Mouse (Mus musculus): ENCODE measurements around the gene Ntrk3. TPM values are rescaled to one million over a fixed set of nuclear protein-coding genes. Genes with fewer than 3 reads are reported as not detected.

The Ntrk3 gene
- polyA plus RNA-seq, 1 experiment: 6.1 TPM

DNA sequence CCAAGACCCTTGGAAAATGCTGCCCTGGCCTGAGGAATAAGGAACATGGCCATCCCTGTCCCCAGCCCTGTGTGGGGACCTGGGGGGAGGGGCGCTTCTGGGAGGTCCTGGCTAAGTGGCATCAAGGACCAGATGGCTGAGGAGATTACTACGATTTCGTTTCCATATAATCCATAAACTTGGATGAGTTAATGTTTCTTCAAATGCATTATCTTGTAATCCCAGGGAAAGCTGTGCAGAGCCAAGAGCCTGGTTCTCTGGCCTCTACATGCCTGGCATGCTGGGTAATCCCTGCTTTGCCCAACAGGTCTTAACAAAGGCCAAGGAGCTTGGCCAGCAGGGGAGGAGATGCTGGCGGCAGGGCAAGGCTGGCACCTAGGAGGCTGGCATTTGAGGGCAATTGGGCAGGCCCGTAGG is 27.4 kb upstream of the Ntrk3 start:
- no peak for TF ChIP-seq POLR2A (IDR thresholded peaks at IDR 0.05; ENCODE audit: borderline replicate concordance, extremely low read depth, low read depth, low read length)
- TF ChIP-seq CTCF (IDR thresholded peaks at IDR 0.05; ENCODE audit: insufficient read depth, low read length): no peak
- WGBS: 66% methylated on average over 5 of the region's 5 CpGs
- Histone ChIP-seq H3K4me3 (replicated peaks; ENCODE audit: extremely low read depth, low read depth, low read length) (no peak overlapping the region), H3K4me1 (ENCODE audit: control insufficient read depth, insufficient read depth, low read length) (no peaks in the 10 kb centered on the region)
- DNase-seq: no peak

DNA sequence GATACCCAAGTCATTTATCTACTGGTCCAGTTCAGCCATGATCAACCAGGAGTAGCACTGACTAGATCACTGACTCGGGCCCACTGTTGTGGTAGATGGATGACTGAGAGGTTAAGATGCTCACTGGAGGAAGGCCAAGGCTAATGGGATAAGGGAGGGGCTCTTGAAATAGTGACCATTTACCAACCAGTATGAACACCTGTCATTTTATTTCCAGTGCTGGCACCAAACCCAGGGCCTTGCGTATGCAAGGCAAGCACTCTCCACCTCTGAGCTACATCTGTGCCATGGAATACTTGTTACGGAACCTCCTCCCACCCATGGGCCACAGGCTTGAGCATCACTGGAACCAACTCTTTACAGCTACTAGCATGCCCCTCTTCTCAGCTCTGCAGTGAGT is 26.0 kb upstream of the Ntrk3 start:
- no peak for DNase-seq
- TF ChIP-seq POLR2A (IDR thresholded peaks at IDR 0.05; ENCODE audit: borderline replicate concordance, extremely low read depth, low read depth, low read length): no peak
- no peak for TF ChIP-seq CTCF (IDR thresholded peaks at IDR 0.05; ENCODE audit: insufficient read depth, low read length)
- no peak overlapping the region for H3K4me3 ChIP-seq (replicated peaks; ENCODE audit: extremely low read depth, low read depth, low read length)
- 87% methylated on average over 3 of the region's 3 CpGs for WGBS
- no peaks in the 10 kb centered on the region for H3K4me1 ChIP-seq (ENCODE audit: control insufficient read depth, insufficient read depth, low read length)

DNA sequence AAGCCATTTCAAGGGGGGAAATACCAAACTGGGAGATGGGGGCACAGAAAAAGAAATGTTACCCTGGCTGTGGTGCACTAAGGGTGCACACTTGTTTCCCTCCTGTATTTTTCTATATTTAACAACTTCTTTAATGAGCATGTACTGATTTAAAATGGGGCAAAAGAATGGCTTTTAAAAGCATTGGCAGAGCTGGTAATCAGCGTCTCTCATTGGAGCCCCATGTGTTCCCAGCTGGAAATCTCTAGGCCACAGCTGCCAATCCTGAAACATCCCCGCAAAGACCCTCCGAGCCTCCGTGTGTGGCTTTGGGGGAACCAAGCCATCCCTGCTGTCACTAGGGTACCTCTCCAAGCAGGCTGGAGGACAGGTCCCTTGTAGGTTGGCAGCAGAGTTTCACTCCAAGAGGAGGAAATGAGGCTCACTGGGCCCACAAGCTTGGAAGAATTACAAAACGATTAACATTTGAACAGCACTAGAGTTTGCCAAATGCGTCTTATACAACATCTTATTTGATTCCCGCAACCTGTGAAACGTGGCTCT is 16.7 kb upstream of the Ntrk3 start:
- 59% methylated on average over 8 of the region's 8 CpGs for WGBS
- DNase-seq: no peak
- TF ChIP-seq CTCF (IDR thresholded peaks at IDR 0.05; ENCODE audit: insufficient read depth, low read length) (no peak), POLR2A (IDR thresholded peaks at IDR 0.05; ENCODE audit: borderline replicate concordance, extremely low read depth, low read depth, low read length) (no peak)
- Histone ChIP-seq H3K4me3 (replicated peaks; ENCODE audit: extremely low read depth, low read depth, low read length) (no peak overlapping the region), H3K4me1 (ENCODE audit: control insufficient read depth, insufficient read depth, low read length) (no peaks in the 10 kb centered on the region)

DNA sequence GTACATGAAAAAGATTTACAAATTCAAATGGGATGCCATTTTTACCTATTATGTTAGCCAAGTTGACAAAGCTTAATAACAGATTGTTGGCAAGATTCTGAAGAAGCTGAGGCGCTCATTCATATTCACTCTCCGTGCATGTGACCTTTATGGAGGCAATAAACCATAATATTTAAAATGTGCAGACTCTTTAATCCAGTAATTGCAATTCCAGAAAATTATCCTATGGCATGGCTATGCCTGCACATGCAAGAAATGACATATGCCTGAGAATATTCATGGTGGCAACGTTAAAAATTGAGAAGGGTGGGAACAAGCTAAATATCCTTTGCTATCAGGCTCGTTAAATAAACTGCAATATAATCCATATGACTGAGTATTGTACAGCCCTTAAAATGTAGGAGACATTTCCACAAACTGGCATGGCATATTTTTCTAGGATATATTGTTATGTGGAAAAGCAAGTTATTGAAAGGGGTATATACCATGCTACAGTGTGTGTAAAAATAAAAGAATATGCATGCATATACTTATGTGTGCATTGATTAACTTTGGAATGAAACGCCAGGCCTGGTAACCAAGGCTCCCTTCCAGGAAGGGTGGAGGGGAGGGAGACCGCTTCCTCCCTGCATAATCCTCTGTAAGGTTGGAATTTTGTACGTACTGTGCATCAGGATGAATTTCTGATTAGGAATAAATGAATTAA is 16.1 kb upstream of the Ntrk3 start:
- DNase-seq: no peak
- 76% methylated on average over 7 of the region's 7 CpGs for WGBS
- H3K4me1 ChIP-seq (ENCODE audit: control insufficient read depth, insufficient read depth, low read length): no peaks in the 10 kb centered on the region
- no peak for TF ChIP-seq CTCF (IDR thresholded peaks at IDR 0.05; ENCODE audit: insufficient read depth, low read length)
- no peak for TF ChIP-seq POLR2A (IDR thresholded peaks at IDR 0.05; ENCODE audit: borderline replicate concordance, extremely low read depth, low read depth, low read length)
- H3K4me3 ChIP-seq (replicated peaks; ENCODE audit: extremely low read depth, low read depth, low read length): no peak overlapping the region

DNA sequence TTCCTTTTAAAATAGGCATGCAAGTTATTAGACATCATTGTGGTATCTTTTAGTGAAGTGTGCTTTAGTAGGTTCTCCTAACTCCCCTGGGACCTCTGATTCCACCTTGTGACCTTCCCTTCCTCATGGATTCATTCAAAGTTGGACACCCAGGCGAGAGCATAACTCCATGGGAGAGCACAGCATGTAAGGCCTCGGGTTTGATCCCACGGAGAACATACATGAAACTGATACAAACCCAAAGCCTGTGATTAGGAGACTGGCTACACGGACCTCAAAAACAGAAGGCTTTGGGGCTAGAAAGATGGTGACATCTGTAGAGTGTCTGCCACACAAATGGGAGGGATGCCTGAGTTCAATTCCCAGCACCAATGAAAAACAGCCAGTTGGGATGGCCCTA is 15.1 kb upstream of the Ntrk3 start:
- DNase-seq: no peak
- TF ChIP-seq POLR2A (IDR thresholded peaks at IDR 0.05; ENCODE audit: borderline replicate concordance, extremely low read depth, low read depth, low read length) (no peak), CTCF (IDR thresholded peaks at IDR 0.05; ENCODE audit: insufficient read depth, low read length) (no peak)
- 80% methylated on average over 4 of the region's 4 CpGs for WGBS
- Histone ChIP-seq H3K4me1 (ENCODE audit: control insufficient read depth, insufficient read depth, low read length) (no peaks in the 10 kb centered on the region), H3K4me3 (replicated peaks; ENCODE audit: extremely low read depth, low read depth, low read length) (no peak overlapping the region)

DNA sequence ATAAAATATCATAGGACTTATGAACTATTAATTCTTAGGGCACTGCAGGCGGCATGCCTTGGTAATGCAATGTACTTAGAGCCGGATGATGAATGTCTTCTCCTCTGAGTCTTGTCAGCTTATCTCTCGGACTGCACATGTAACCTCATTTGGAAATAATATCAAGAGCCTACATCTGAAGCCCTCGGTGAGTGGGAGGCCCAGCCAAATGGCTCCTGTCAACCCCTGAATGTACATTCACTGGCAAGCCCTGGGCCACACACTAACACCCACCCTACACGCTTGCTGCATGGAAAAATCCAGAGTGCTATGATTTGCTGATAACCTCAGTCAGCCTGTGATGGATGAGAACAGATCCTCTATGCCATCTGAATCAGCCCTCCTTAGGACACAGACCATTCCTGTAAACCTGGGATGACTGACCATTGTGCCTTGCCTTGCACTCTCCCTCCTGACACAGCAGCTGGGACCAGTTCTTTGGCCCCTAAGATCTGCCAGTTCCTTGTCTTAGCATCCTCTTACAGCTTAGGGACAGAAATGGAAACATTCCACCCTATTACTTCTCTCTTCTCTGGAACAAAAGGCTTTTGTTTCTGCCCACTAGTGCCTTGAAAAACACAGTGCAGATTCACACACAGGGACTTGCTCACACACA is 6.0 kb upstream of the Ntrk3 start:
- no peak for DNase-seq
- no peak for TF ChIP-seq POLR2A (IDR thresholded peaks at IDR 0.05; ENCODE audit: borderline replicate concordance, extremely low read depth, low read depth, low read length)
- no peak for TF ChIP-seq CTCF (IDR thresholded peaks at IDR 0.05; ENCODE audit: insufficient read depth, low read length)
- Histone ChIP-seq H3K4me3 (replicated peaks; ENCODE audit: extremely low read depth, low read depth, low read length) (no peak overlapping the region), H3K4me1 (ENCODE audit: control insufficient read depth, insufficient read depth, low read length) (no peaks in the 10 kb centered on the region; the same call in 1 of the 2 replicates)
- WGBS: 47% methylated on average over 5 of the region's 5 CpGs

DNA sequence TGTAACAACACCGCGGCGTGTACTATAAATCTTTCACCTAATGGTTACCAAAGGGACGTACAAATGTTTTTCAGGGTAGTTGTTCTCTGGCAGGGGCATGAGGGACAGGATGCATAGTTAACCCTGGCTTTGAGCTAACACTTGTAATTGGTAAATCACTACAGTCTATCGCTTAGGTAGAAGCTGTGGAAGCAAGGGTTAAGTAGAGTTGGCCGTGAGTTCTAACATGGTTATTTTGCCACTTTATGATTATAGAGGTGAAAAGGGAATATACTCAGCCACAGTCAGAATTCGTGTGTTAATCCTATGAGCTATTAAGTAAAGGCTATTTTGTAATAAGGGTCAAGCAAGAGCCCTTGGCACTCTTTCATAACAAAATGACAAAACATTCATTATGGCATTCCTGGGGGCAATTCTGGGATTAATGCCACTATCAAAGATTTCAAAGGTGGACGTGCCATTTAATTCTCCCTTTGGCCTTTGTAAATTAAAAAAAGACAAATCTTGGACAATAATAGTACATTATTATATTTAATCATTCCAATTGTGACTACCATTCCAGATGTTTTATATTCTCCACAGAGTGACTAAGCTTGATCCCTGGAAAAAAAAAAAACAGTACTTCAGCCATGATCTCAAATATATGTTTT is 1.7 kb upstream of the Ntrk3 start:
- 67% methylated on average over 8 of the region's 8 CpGs for WGBS
- no peaks in the 10 kb centered on the region; the same call in 1 of the 2 replicates for H3K4me1 ChIP-seq (ENCODE audit: control insufficient read depth, insufficient read depth, low read length)

DNA sequence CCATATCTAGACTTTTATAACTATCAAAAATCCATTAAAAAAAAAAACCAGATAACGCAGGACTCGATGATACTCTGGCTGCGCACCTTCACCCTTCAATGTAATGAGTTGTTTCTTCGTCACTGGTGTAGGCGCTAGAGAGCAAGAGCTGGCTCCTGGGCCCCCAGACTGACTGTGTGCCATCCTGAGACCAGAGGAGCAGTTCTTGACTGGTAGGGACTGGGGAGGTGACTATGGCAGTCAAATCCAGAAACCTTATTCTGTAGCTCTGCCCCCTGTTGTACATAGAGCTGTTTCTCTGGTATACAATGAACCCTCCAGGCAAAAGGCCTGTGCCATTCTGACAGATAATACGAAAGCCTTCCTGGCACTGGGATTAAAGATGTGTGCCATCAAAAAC is 616 bp downstream of the Ntrk3 start:
- no peak overlapping the region for H3K4me3 ChIP-seq (replicated peaks; ENCODE audit: extremely low read depth, low read depth, low read length)
- H3K4me1 ChIP-seq (ENCODE audit: control insufficient read depth, insufficient read depth, low read length): no peaks in the 10 kb centered on the region
- DNase-seq: no peak
- TF ChIP-seq CTCF (IDR thresholded peaks at IDR 0.05; ENCODE audit: insufficient read depth, low read length): no peak
- TF ChIP-seq POLR2A (IDR thresholded peaks at IDR 0.05; ENCODE audit: borderline replicate concordance, extremely low read depth, low read depth, low read length): no peak
- 88% methylated on average over 6 of the region's 6 CpGs for WGBS

More for the DNA sequence above, 1.7 kb upstream of the Ntrk3 start:
- no peak for TF ChIP-seq CTCF (IDR thresholded peaks at IDR 0.05; ENCODE audit: insufficient read depth, low read length)
- no peak for DNase-seq
- no peak overlapping the region for H3K4me3 ChIP-seq (replicated peaks; ENCODE audit: extremely low read depth, low read depth, low read length)

DNA sequence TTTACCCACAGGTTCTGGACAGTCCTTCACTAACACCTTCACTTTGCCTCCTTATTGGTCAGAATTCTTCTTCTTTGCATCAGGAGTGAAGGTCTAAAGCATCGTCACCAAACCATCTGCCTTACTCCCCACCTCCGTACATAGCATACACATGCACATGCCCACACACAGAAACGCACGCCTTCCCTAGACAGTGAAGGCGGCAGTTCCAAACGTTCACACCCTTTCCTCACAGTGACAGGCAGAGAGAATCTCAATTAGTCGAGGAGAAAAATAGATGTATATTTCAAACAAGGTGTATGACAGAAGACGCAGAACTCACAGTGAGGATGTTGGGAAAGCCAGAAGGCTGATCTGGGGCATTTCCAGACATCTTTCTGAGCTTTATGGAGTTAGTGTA is 6.4 kb downstream of the Ntrk3 start:
- 76% methylated on average over 8 of the region's 8 CpGs for WGBS

More for the DNA sequence above, 6.4 kb downstream of the Ntrk3 start:
- no peak for DNase-seq
- H3K4me1 ChIP-seq (ENCODE audit: control insufficient read depth, insufficient read depth, low read length): no peaks in the 10 kb centered on the region
- H3K4me3 ChIP-seq (replicated peaks; ENCODE audit: extremely low read depth, low read depth, low read length): no peak overlapping the region
- TF ChIP-seq POLR2A (IDR thresholded peaks at IDR 0.05; ENCODE audit: borderline replicate concordance, extremely low read depth, low read depth, low read length): no peak
- no peak for TF ChIP-seq CTCF (IDR thresholded peaks at IDR 0.05; ENCODE audit: insufficient read depth, low read length)

Data from lung, adult 2 months (tissue).